Mouse (Mus musculus) hindbrain, embryonic 16.5 days (tissue): ENCODE measurements around the gene Ebf1. TPM values are rescaled to one million over a fixed set of nuclear protein-coding genes. Genes with fewer than 3 reads are reported as not detected.

ENCODE experiments used
- ATAC-seq: fragments of 200-750 bp; cut with Nextera tagmentation; 2 replicates; pipeline ENCODE4 v1.8.0; 2017; ENCODE audit warnings: moderate TSS enrichment, moderate library complexity
- H3K27ac ChIP-seq: fragments of 300-500 bp; sonication (generic); 2 replicates; pipeline ENCODE4 v1.5.1; 2014; ENCODE audit warnings: low read depth, mild to moderate bottlenecking, control low read depth, low read length, moderate library complexity
- H3K27me3 ChIP-seq: fragments of 300-500 bp; sonication (generic); replicated peaks from 2 replicates; pipeline ENCODE4 v1.6.1; 2014; ENCODE audit warnings: low read length; ENCODE audit not compliant: control insufficient read depth, insufficient read depth
- H3K36me3 ChIP-seq: fragments of 300-500 bp; sonication (generic); 2 replicates; pipeline ENCODE4 v1.6.1; 2014; ENCODE audit warnings: mild to moderate bottlenecking, low read length, moderate library complexity, mixed read lengths; ENCODE audit not compliant: control insufficient read depth, insufficient read depth
- H3K4me1 ChIP-seq: fragments of 300-500 bp; sonication (generic); 2 replicates; pipeline ENCODE4 v1.6.1; 2014; ENCODE audit warnings: low read depth, low read length; ENCODE audit not compliant: control insufficient read depth, insufficient read depth
- H3K4me2 ChIP-seq: fragments of 300-500 bp; sonication (generic); 2 replicates; pipeline ENCODE4 v1.6.1; 2014; ENCODE audit warnings: mild to moderate bottlenecking, low read length, control low read depth, moderate library complexity
- H3K4me3 ChIP-seq: fragments of 300-500 bp; sonication (generic); 2 replicates; pipeline ENCODE4 v1.5.1; 2014; ENCODE audit warnings: mild to moderate bottlenecking, low read length, control low read depth, moderate library complexity
- H3K9ac ChIP-seq: fragments of 300-500 bp; sonication (generic); 2 replicates; pipeline ENCODE4 v1.6.1; 2014; ENCODE audit warnings: low read depth, mild to moderate bottlenecking, control low read depth, low read length, moderate library complexity
- H3K9me3 ChIP-seq: fragments of 300-500 bp; sonication (generic); 2 replicates; pipeline ENCODE4 v1.6.1; 2014; ENCODE audit warnings: mild to moderate bottlenecking, low read length, moderate library complexity; ENCODE audit not compliant: control insufficient read depth
- WGBS: fragments of 180-500 bp; shearing (Covaris S2); extraction: QIAGEN DNeasy Blood & Tissue Kit; methylation state at CpG from one replicate; pipeline ENCODE4 v1.1.7; 2014; 5-methylcytosine and 5-hydroxymethylcytosine counted together
- polyA plus RNA-seq: library from polyadenylated mRNA; unstranded; fragments of >200 nt; fragmentation: Nextera tagmentation; extraction: Ambion mirVana; gene quantifications from 2 replicates; pipeline ENCODE4 v1.2.1, GENCODE M21; 2015

The Ebf1 gene
- polyA plus RNA-seq, 1 experiment from 2014 or later, result 111 TPM

DNA sequence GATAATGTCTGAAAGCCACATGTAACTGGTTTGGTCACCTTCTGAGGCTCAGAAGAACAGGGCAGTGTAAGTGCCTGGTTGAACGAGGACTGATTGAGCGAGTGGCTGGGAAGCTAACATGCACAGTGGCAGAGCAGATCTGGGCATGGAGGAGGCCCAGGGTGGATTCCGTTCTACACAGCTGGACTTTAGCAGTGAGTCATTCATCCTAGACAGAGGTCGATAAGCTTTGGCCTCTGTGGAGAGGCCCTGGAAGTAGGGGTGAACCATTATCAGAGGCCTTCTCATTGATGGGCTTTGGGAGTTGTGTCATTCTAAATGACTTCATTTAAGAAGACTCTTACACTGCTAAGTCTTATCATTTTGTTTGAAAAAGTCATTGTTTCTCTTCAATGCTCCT lies 250.3 kb downstream of the Ebf1 start:
- ATAC-seq, result no peak
- Histone ChIP-seq H3K4me3 (no peak overlapping the region), H3K27ac (no peak overlapping the region), H3K36me3 (no peaks in the 10 kb centered on the region), H3K4me1 (peaks cover 8% of the 10 kb centered on the region), H3K27me3 (no peaks in the 10 kb centered on the region), H3K9ac (no peak overlapping the region), H3K4me2 (no peak overlapping the region), H3K9me3 (no peaks in the 10 kb centered on the region)
- 72% methylated on average over 4 of the region's 4 CpGs for WGBS

DNA sequence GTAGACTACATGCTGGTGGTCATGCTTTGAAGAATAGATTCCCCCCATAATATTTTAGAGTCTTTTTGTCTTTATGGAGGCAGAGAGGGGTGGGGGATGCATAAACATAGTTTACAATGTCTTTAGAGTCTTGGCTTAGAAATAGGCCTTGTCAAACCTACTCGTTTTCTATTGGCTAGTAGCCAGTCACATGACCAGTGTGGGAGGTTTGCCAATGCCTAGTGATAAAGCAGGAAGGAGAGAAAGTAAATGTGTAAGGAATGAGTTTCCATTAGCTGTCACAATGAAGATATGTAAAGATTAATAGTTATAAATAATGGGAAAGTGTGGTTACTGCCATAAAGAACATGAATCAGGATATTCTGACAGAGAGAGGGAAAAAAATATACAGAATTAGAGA lies 256.8 kb downstream of the Ebf1 start:
- no peak for ATAC-seq
- H3K9me3 ChIP-seq, result no peaks in the 10 kb centered on the region
- no peaks in the 10 kb centered on the region for H3K36me3 ChIP-seq
- H3K4me3 ChIP-seq, result no peak overlapping the region
- no peak overlapping the region for H3K27ac ChIP-seq
- no peaks in the 10 kb centered on the region for H3K27me3 ChIP-seq
- H3K9ac ChIP-seq, result no peak overlapping the region
- 63% methylated on average over 1 of the region's 1 CpGs for WGBS
- no peak overlapping the region for H3K4me2 ChIP-seq
- H3K4me1 ChIP-seq, result no peaks in the 10 kb centered on the region

DNA sequence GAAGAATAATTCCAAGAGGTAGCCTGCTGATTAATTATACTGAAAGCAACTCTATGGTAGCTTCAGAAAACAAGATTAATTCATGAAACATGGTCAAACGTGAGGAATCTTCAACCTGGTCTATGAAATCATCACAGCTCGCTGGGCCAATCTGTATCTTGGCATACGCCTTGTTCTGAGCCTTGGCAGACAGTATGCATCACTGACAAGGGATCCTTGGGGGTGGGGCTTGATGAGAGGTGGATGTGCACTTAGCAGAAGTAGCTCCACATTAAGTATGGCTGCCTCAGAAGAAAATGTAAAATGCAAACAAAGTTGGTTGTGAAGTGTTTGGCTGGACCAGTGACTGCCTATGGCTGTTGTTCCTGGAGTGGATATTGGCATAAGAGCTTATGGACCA lies 258.1 kb downstream of the Ebf1 start:
- Histone ChIP-seq H3K4me1 (no peaks in the 10 kb centered on the region), H3K27me3 (no peaks in the 10 kb centered on the region), H3K9ac (no peak overlapping the region), H3K36me3 (no peaks in the 10 kb centered on the region), H3K27ac (no peak overlapping the region), H3K9me3 (no peaks in the 10 kb centered on the region), H3K4me3 (no peak overlapping the region), H3K4me2 (no peak overlapping the region)
- no peak for ATAC-seq
- 51% methylated on average over 3 of the region's 3 CpGs for WGBS

DNA sequence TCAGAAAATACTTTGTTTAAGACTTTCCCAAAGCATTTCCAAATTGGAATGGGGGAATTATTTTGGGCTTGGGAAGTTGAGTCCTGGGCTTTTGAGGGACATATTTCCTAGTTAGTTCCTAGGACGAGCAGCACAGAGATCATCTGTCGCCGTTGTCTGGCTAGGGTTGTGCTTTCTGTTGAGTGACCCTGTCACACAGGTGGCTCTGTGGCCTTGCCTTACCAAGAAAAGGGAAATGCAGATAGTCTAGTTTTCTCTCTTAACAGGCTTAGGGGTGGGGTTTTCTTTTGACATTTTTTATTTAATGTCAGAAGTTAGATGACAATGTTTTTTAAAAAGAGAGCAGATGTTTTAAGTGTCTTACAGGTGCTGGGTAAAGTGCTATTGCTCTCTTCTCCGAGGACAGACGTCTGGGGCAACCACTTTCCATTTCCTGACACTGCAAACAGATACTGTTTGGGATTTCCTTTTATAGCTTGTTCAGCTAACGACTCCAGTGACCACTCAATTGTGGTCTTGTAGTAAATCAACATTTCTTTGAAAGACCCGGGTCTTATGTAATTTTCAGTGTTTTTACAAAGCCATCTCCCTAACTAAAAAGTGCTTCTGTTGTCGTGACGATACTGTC lies 264.1 kb downstream of the Ebf1 start:
- H3K9me3 ChIP-seq, result no peaks in the 10 kb centered on the region
- H3K4me3 ChIP-seq, result no peak overlapping the region
- H3K9ac ChIP-seq, result no peak overlapping the region
- no peak for ATAC-seq
- WGBS, result 70% methylated on average over 9 of the region's 9 CpGs
- H3K4me1 ChIP-seq, result no peaks in the 10 kb centered on the region
- no peaks in the 10 kb centered on the region for H3K27me3 ChIP-seq
- H3K4me2 ChIP-seq, result no peak overlapping the region
- H3K27ac ChIP-seq, result no peak overlapping the region
- no peaks in the 10 kb centered on the region for H3K36me3 ChIP-seq

GRCm38 (mm10) chr11:44882476-44882970 lies 265.4 kb downstream of the Ebf1 start:
- peaks cover 2% of the 10 kb centered on the region; the same call in 1 of the 2 replicates for H3K4me1 ChIP-seq
- no peaks in the 10 kb centered on the region for H3K9me3 ChIP-seq
- H3K4me3 ChIP-seq, result no peak overlapping the region
- no peak overlapping the region for H3K27ac ChIP-seq
- no peak overlapping the region for H3K4me2 ChIP-seq
- no peaks in the 10 kb centered on the region for H3K36me3 ChIP-seq
- no peak overlapping the region for H3K9ac ChIP-seq
- ATAC-seq, result no peak
- WGBS, result 36% methylated on average over 4 of the region's 4 CpGs
- no peaks in the 10 kb centered on the region for H3K27me3 ChIP-seq

GRCm38 (mm10) chr11:44884337-44884736 lies 267.2 kb downstream of the Ebf1 start:
- no peak overlapping the region for H3K4me3 ChIP-seq
- H3K27me3 ChIP-seq, result no peaks in the 10 kb centered on the region
- no peaks in the 10 kb centered on the region for H3K9me3 ChIP-seq
- 83% methylated on average over 3 of the region's 3 CpGs for WGBS
- peaks cover 4% of the 10 kb centered on the region; the same call in 1 of the 2 replicates for H3K4me1 ChIP-seq
- H3K36me3 ChIP-seq, result no peaks in the 10 kb centered on the region
- no peak overlapping the region for H3K9ac ChIP-seq
- H3K27ac ChIP-seq, result no peak overlapping the region
- ATAC-seq, result no peak
- H3K4me2 ChIP-seq, result no peak overlapping the region

DNA sequence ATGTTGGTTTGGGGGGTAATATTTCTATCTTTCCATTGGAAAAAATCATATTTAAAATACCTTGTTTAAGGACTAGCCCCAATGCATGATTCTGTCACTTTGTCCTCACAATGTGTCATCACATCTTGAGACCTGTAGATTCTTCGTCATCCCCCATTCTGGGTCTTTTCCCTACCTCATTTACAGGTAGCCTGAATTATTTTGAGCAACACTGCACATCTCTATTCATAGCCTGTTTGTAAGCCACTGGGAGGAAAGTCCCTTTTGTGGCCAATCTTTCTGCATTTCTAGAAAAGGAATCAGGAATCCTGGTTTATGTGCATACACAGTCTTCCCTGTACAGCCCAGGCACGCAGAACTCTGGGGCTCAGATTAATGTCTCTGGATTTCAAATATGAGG lies 269.8 kb downstream of the Ebf1 start:
- no peak overlapping the region for H3K4me3 ChIP-seq
- no peaks in the 10 kb centered on the region for H3K27me3 ChIP-seq
- H3K36me3 ChIP-seq, result no peaks in the 10 kb centered on the region
- WGBS, result 84% methylated on average over 2 of the region's 2 CpGs
- H3K9me3 ChIP-seq, result no peaks in the 10 kb centered on the region
- H3K4me1 ChIP-seq, result peaks cover 4% of the 10 kb centered on the region; the same call in 1 of the 2 replicates
- no peak overlapping the region for H3K27ac ChIP-seq
- no peak for ATAC-seq
- H3K4me2 ChIP-seq, result no peak overlapping the region
- no peak overlapping the region for H3K9ac ChIP-seq

- ATAC-seq, result no peak
- Histone ChIP-seq H3K27ac (no peak overlapping the region), H3K36me3 (no peaks in the 10 kb centered on the region), H3K27me3 (no peaks in the 10 kb centered on the region), H3K4me2 (no peak overlapping the region), H3K4me1 (peaks cover 4% of the 10 kb centered on the region; the same call in 1 of the 2 replicates), H3K9me3 (no peaks in the 10 kb centered on the region), H3K9ac (no peak overlapping the region), H3K4me3 (no peak overlapping the region)
- 56% methylated on average over 7 of the region's 7 CpGs for WGBS
Observed at GRCm38 (mm10) chr11:44887691-44888090, 270.6 kb downstream of the Ebf1 start.

GRCm38 (mm10) chr11:44888390-44888789 lies 271.3 kb downstream of the Ebf1 start:
- no peak for ATAC-seq
- no peak overlapping the region for H3K9ac ChIP-seq
- no peak overlapping the region for H3K4me3 ChIP-seq
- no peaks in the 10 kb centered on the region for H3K27me3 ChIP-seq
- 87% methylated on average over 4 of the region's 4 CpGs for WGBS
- H3K4me1 ChIP-seq, result peaks cover 7% of the 10 kb centered on the region
- no peaks in the 10 kb centered on the region for H3K9me3 ChIP-seq
- no peak overlapping the region for H3K27ac ChIP-seq
- H3K36me3 ChIP-seq, result no peaks in the 10 kb centered on the region
- no peak overlapping the region for H3K4me2 ChIP-seq
